Mouse (Mus musculus) adipose tissue, adult 10 weeks (tissue): Measurements from ENCODE around the gene Irx3. TPM values are rescaled to one million over a fixed set of nuclear protein-coding genes. Genes with fewer than 3 reads are reported as not detected.

Experiments used
- polyA plus RNA-seq: library from polyadenylated mRNA; stranded (reverse); fragments of 350-450 nt; fragmentation: Illumina TruSeq; extraction: RNeasy Lipid Tissue Mini Kit (QIAGEN cat#74804); gene quantifications from one replicate; pipeline ENCODE4 v1.2.3, GENCODE M21; 2014; ENCODE audit warnings: low read depth, low replicate concordance

Gene Irx3
- 1.2 TPM for polyA plus RNA-seq

DNA sequence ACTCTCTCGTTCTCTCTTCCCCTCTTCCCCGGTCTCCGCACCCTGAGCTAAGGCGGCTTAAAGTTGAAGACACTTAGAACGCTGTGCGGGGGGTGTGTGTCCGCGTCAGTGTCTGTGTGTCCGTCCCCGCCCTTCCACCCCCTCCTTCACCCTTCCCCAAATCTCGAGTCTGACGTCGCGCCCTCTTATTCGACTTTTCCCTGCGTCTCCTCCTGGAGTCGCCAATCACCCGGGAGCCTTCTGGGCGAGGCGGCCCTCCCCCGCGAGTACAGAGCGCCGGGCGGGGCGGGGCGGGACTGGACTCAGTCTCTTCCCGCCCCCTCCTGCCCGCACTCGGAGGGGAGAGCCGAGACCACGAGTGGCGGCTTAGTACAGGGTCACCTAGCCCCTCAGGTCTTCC, at the start of gene Irx3:
TSS of gene Irx3 (minus strand) at position 229 of the 400 bp plus-strand sequence.

